Mouse (Mus musculus) olfactory bulb, adult 2 months (tissue): Measurements from ENCODE around the gene Gpt2.

Experiments used
- CTCF ChIP-seq: fragments of 200-500 bp; IDR thresholded peaks from 2 replicates; pipeline ENCODE4 v1.5.1; 2012; ENCODE audit warnings: low read depth, mild to moderate bottlenecking, low read length, moderate library complexity; ENCODE audit not compliant: insufficient read depth
- POLR2A ChIP-seq: fragments of 200-500 bp; IDR thresholded peaks from 2 replicates; pipeline ENCODE4 v1.6.1; 2012; ENCODE audit warnings: mild to moderate bottlenecking, low read depth, low read length, moderate library complexity; ENCODE audit not compliant: insufficient read depth

GRCm38 (mm10) chr8:85554391-85555180, 62.2 kb downstream of the Gpt2 start:
- TF ChIP-seq POLR2A = no peak
- no peak for TF ChIP-seq CTCF
